Mouse (Mus musculus): ENCODE measurements around the gene Myo18a.

GRCm38 (mm10) chr11:77783211-77783746 is 20.2 kb downstream of the Myo18a start:
- no peak for TF ChIP-seq GATA1 (IDR thresholded peaks at IDR 0.05; ENCODE audit: borderline replicate concordance, low read length)
- TF ChIP-seq FLI1 (IDR thresholded peaks at IDR 0.05; ENCODE audit: low read length), result no peak
